Mouse (Mus musculus) MEL (cell line): ENCODE data around the gene Olr1. TPM values are rescaled to one million over a fixed set of nuclear protein-coding genes. Genes with fewer than 3 reads are reported as not detected.

Source experiments
- DNase-seq: peaks from one replicate; pipeline ENCODE4 v3.0.0; 2011; ENCODE audit warnings: low read depth, low spot score
- H3K27ac ChIP-seq: 2 replicates; pipeline ENCODE4 v1.5.1; 2012; ENCODE audit warnings: low read depth, mild to moderate bottlenecking, control low read depth, low read length, moderate library complexity; ENCODE audit not compliant: control insufficient read depth
- H3K27me3 ChIP-seq, 2 experiments: fragments of 150-350 bp in 1 of 2; sonication (generic) in 1 of 2; 2 replicates each; pipeline ENCODE4 v1.6.1; 2012; ENCODE audit warnings: low read length in 2 of 2, mild to moderate bottlenecking in 2 of 2, improper control_type of control experiment in 1 of 2, moderate library complexity in 1 of 2; ENCODE audit not compliant: insufficient read depth in 2 of 2, control insufficient read depth in 1 of 2
- H3K36me3 ChIP-seq, 2 experiments: 2 replicates each; pipeline ENCODE4 v1.6.1; 2012 to 2014; ENCODE audit warnings: low read length in 2 of 2, improper control_type of control experiment in 1 of 2, inconsistent platforms in 1 of 2, mild to moderate bottlenecking in 1 of 2; ENCODE audit not compliant: insufficient read depth in 2 of 2, control insufficient read depth in 1 of 2
- H3K4me1 ChIP-seq, 2 experiments: fragments of 150-350 bp in 1 of 2; sonication (generic) in 1 of 2; 2 replicates each; pipeline ENCODE4 v1.6.1; 2012; ENCODE audit warnings: low read length in 2 of 2, improper control_type of control experiment in 1 of 2, mild to moderate bottlenecking in 1 of 2; ENCODE audit not compliant: insufficient read depth in 2 of 2, control insufficient read depth in 1 of 2
- H3K4me3 ChIP-seq, 2 experiments: fragments of 150-350 bp in 1 of 2; sonication (generic) in 1 of 2; 2 replicates each; pipeline ENCODE4 v1.5.1; 2012; ENCODE audit warnings: low read depth in 2 of 2, low read length in 2 of 2, mild to moderate bottlenecking in 2 of 2, moderate library complexity in 2 of 2, control low read depth in 1 of 2, improper control_type of control experiment in 1 of 2; ENCODE audit not compliant: control insufficient read depth in 1 of 2, insufficient read depth in 1 of 2
- H3K79me2 ChIP-seq: 2 replicates; pipeline ENCODE4 v1.6.1; 2012; ENCODE audit warnings: mild to moderate bottlenecking, low read length, moderate library complexity; ENCODE audit not compliant: control insufficient read depth, poor library complexity, insufficient read depth
- H3K9ac ChIP-seq: 2 replicates; pipeline ENCODE4 v1.6.1; 2012; ENCODE audit warnings: low read depth, mild to moderate bottlenecking, control low read depth, low read length, moderate library complexity; ENCODE audit not compliant: control insufficient read depth, poor library complexity, severe bottlenecking
- H3K9me3 ChIP-seq: fragments of 150-350 bp; sonication (generic); replicated peaks from 2 replicates; pipeline ENCODE4 v1.6.1; 2012; ENCODE audit warnings: mild to moderate bottlenecking, low read length, improper control_type of control experiment, moderate library complexity; ENCODE audit not compliant: insufficient read depth
- CTCF ChIP-seq, 3 experiments: IDR thresholded peaks in 2 of 3; conservative IDR thresholded peaks in 1 of 3; 2 replicates each; pipeline ENCODE4 v1.5.1; 2011 to 2012; ENCODE audit warnings: low read length in 3 of 3, low read depth in 2 of 3, mild to moderate bottlenecking in 2 of 3, improper control_type of control experiment in 1 of 3, inconsistent platforms in 1 of 3, mixed read lengths in 1 of 3, moderate library complexity in 1 of 3; ENCODE audit not compliant: control insufficient read depth in 1 of 3, insufficient read depth in 1 of 3, poor library complexity in 1 of 3, severe bottlenecking in 1 of 3
- E2F4 ChIP-seq: IDR thresholded peaks from 2 replicates; pipeline ENCODE4 v1.6.1; 2011; ENCODE audit warnings: low read depth, low read length, improper control_type of control experiment, borderline replicate concordance
- EP300 ChIP-seq, 2 experiments: IDR thresholded peaks; 2 replicates each; pipeline ENCODE4 v1.6.1; 2011; ENCODE audit warnings: improper control_type of control experiment in 2 of 2, low read length in 2 of 2, low read depth in 1 of 2, mild to moderate bottlenecking in 1 of 2
- GATA1 ChIP-seq: IDR thresholded peaks from 2 replicates; pipeline ENCODE4 v1.6.1; 2011; ENCODE audit warnings: low read depth, low read length, improper control_type of control experiment
- HCFC1 ChIP-seq: IDR thresholded peaks from 2 replicates; pipeline ENCODE4 v1.6.1; 2012; ENCODE audit warnings: low read depth, mild to moderate bottlenecking, inconsistent platforms, low read length, improper control_type of control experiment, moderate library complexity
- JUND ChIP-seq: IDR thresholded peaks from 2 replicates; pipeline ENCODE4 v1.6.1; 2011; ENCODE audit warnings: low read depth, mild to moderate bottlenecking, improper control_type of control experiment, low read length
- KAT2A ChIP-seq: conservative IDR thresholded peaks from 2 replicates; pipeline ENCODE4 v1.6.1; 2012; ENCODE audit warnings: low read depth, low read length, improper control_type of control experiment, inconsistent platforms
- MAX ChIP-seq: IDR thresholded peaks from 2 replicates; pipeline ENCODE4 v1.6.1; 2011; ENCODE audit warnings: low read length, improper control_type of control experiment
- MAZ ChIP-seq: IDR thresholded peaks from 2 replicates; pipeline ENCODE4 v1.6.1; 2012; ENCODE audit warnings: low read depth, mild to moderate bottlenecking, inconsistent platforms, low read length, improper control_type of control experiment
- MEF2A ChIP-seq: IDR thresholded peaks from 2 replicates; pipeline ENCODE4 v1.6.1; 2014; ENCODE audit warnings: low read depth, mild to moderate bottlenecking, inconsistent platforms, low read length, improper control_type of control experiment; ENCODE audit not compliant: poor library complexity, insufficient replicate concordance, severe bottlenecking; ENCODE audit errors: extremely low read depth
- MYB ChIP-seq: IDR thresholded peaks from 2 replicates; pipeline ENCODE4 v1.6.1; 2011; ENCODE audit warnings: mild to moderate bottlenecking, low read depth, low read length, improper control_type of control experiment
- NELFE ChIP-seq: IDR thresholded peaks from 2 replicates; pipeline ENCODE4 v1.6.1; 2011; ENCODE audit warnings: low read depth, low read length, improper control_type of control experiment
- POLR2AphosphoS2 ChIP-seq: IDR thresholded peaks from 2 replicates; pipeline ENCODE4 v1.6.1; 2011; ENCODE audit warnings: low read length, improper control_type of control experiment
- RCOR1 ChIP-seq: IDR thresholded peaks from 2 replicates; pipeline ENCODE4 v1.6.1; 2012; ENCODE audit warnings: low read depth, mild to moderate bottlenecking, inconsistent platforms, low read length, improper control_type of control experiment
- SIN3A ChIP-seq: IDR thresholded peaks from 2 replicates; pipeline ENCODE4 v1.6.1; 2012; ENCODE audit warnings: low read length, improper control_type of control experiment, inconsistent platforms
- SMC3 ChIP-seq: IDR thresholded peaks from 2 replicates; pipeline ENCODE4 v1.6.1; 2011; ENCODE audit warnings: low read depth, low read length, improper control_type of control experiment
- TBP ChIP-seq: IDR thresholded peaks from 2 replicates; pipeline ENCODE4 v1.8.0; 2011; ENCODE audit warnings: low read depth, low read length, improper control_type of control experiment
- TCF12 ChIP-seq: IDR thresholded peaks from 2 replicates; pipeline ENCODE4 v1.6.1; 2014; ENCODE audit warnings: low read depth, mild to moderate bottlenecking, inconsistent platforms, low read length, improper control_type of control experiment, moderate library complexity
- USF2 ChIP-seq, 2 experiments: IDR thresholded peaks; 2 replicates each; pipeline ENCODE4 v1.6.1; 2011 to 2012; ENCODE audit warnings: improper control_type of control experiment in 2 of 2, low read length in 2 of 2, borderline replicate concordance in 1 of 2, inconsistent platforms in 1 of 2, low read depth in 1 of 2, mild to moderate bottlenecking in 1 of 2; ENCODE audit not compliant: insufficient read depth in 1 of 2
- ZC3H11A ChIP-seq: IDR thresholded peaks from 2 replicates; pipeline ENCODE4 v1.6.1; 2012; ENCODE audit warnings: low read depth, mild to moderate bottlenecking, inconsistent platforms, low read length, improper control_type of control experiment
- polyA plus RNA-seq, 2 experiments: library from polyadenylated mRNA; stranded (reverse) in 1 of 2; unstranded in 1 of 2; fragments of >175 nt in 1 of 2; fragments of >200 nt in 1 of 2; gene quantifications; 2 replicates each; pipeline versions ENCODE4 v1.2.1 to v1.2.4; 2012; ENCODE audit warnings: low replicate concordance in 2 of 2, low read depth in 1 of 2; ENCODE audit not compliant: insufficient read length in 2 of 2, insufficient read depth in 1 of 2, missing spikeins in 1 of 2
- total RNA-seq: library from RNA; depleted of rRNA; stranded (reverse); fragments of 300-350 nt; gene quantifications from 2 replicates; pipeline ENCODE4 v1.2.3, GENCODE M21; 2012; rRNA removed

Olr1 gene
- 0.03 TPM in 1 of 2 replicates, not detected in the other for total RNA-seq
- polyA plus RNA-seq = under 1 TPM in 1 of 2 experiments, not detected in 1; 0.06 TPM

DNA sequence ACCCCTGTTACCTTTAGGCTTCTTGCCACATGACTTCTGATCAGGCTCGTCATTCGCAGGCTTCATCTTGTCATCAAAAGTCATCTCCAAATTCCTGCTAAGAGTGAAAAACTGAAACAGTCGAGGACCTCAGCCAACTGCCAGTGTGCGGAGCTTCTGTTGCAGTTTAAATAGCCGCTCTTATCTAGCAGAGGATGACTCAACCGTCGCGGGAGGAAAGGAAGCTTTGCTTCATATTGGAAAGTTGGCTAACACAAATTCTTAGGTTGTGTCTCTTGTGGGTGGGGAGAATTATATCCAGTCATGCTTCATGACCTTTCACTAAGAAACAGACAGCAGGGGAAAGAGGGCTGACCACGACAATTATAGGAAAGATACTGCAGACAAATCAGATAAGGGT lies at the start of gene Olr1:
Gene Olr1 (minus strand): TSS at position 142 of the 400 bp plus-strand sequence.
- Histone ChIP-seq H3K4me1 (peaks cover 0 to 2% of the 10 kb centered on the region in 2 experiments; a peak in 1 of 4 replicates), H3K9ac (no peak within 1 kb of the TSS), H3K36me3 (peaks cover 0 to 2% of the 10 kb centered on the region in 2 experiments; a peak in 1 of 4 replicates), H3K79me2 (no peaks in the 10 kb centered on the region), H3K9me3 (no peaks in the 10 kb centered on the region), H3K4me3 (no peak within 1 kb of the TSS), H3K27me3 (no peaks in the 10 kb centered on the region; a peak in 2 of 4 replicates), H3K27ac (no peak within 1 kb of the TSS)
- TF ChIP-seq SIN3A = peak; percentile 46; the same call in 1 of the 2 replicates
- TF ChIP-seq MAX = peak; percentile 57; the same call in 1 of the 2 replicates
- no peak for TF ChIP-seq POLR2AphosphoS2
- 0 out of 2 replicates have a peak, but pooled peaks have one; percentile 56 for TF ChIP-seq JUND
- TF ChIP-seq GATA1 = peak; percentile 74
- 0 out of 2 replicates have a peak, but pooled peaks have one; percentile 9 for TF ChIP-seq RCOR1
- peak; percentile 57 to 61; a peak in 3 of 4 replicates for TF ChIP-seq EP300 (IDR thresholded peaks at IDR 0.05; ENCODE audit: low read depth in 1 of 2, low read length in 2 of 2)
- no peak for TF ChIP-seq E2F4
- TF ChIP-seq MYB = peak; percentile 74
- no peak for TF ChIP-seq ZC3H11A
- no peak for TF ChIP-seq TCF12
- peak; percentile 64 for DNase-seq

DNA sequence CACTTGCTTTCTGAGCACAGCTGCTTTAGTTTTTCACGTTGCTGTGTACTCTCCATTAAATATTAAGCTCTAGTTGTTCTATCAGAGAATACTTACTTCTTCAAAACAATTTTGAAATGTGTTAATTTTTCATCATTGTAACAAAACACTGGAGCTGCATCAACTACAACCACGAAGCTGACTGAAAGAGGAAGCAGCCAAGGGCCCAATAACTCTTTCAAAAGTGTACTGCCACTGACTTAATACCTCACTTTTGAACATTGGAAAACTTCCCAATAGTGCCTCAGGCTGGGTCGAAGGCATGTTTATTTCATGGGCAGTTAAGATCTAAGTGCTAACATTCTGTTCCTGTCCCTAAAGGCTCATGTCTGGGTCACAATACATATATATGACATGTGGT lies 41.0 kb upstream of the Olr1 start:
- Histone ChIP-seq H3K79me2 (no peaks in the 10 kb centered on the region), H3K27me3 (no peaks in the 10 kb centered on the region), H3K36me3 (no peaks in the 10 kb centered on the region; a peak in 1 of 4 replicates), H3K27ac (no peak overlapping the region), H3K4me3 (no peak overlapping the region), H3K4me1 (peaks cover 0 to 2% of the 10 kb centered on the region in 2 experiments; a peak in 1 of 4 replicates), H3K9me3 (no peaks in the 10 kb centered on the region), H3K9ac (no peak overlapping the region)
- TF ChIP-seq SMC3 = no peak
- TF ChIP-seq CTCF (IDR thresholded peaks at IDR 0.05 in 2 of 3, conservative IDR thresholded peaks at IDR 0.05 in 1 of 3; ENCODE audit: control insufficient read depth in 1 of 3, insufficient read depth in 1 of 3, low read depth in 2 of 3, low read length in 3 of 3, poor library complexity in 1 of 3, severe bottlenecking in 1 of 3) = no peak
- no peak for TF ChIP-seq KAT2A
- TF ChIP-seq HCFC1 = no peak
- no peak for TF ChIP-seq MAX
- no peak for TF ChIP-seq NELFE
- no peak for TF ChIP-seq USF2 (IDR thresholded peaks at IDR 0.05; ENCODE audit: borderline replicate concordance in 1 of 2, insufficient read depth in 1 of 2, low read depth in 1 of 2, low read length in 2 of 2)
- TF ChIP-seq MEF2A = no peak
- TF ChIP-seq EP300 (IDR thresholded peaks at IDR 0.05; ENCODE audit: low read depth in 1 of 2, low read length in 2 of 2) = no peak
- no peak for TF ChIP-seq TBP
- TF ChIP-seq MAZ = no peak
- peak; percentile 49 for DNase-seq
